Mouse (Mus musculus): ENCODE results near the gene Tssk1. TPM values are rescaled to one million over a fixed set of nuclear protein-coding genes. Genes with fewer than 3 reads are reported as not detected.

The Tssk1 gene
- polyA plus RNA-seq, 1 experiment from 2014 or later, result 0.08 TPM

DNA sequence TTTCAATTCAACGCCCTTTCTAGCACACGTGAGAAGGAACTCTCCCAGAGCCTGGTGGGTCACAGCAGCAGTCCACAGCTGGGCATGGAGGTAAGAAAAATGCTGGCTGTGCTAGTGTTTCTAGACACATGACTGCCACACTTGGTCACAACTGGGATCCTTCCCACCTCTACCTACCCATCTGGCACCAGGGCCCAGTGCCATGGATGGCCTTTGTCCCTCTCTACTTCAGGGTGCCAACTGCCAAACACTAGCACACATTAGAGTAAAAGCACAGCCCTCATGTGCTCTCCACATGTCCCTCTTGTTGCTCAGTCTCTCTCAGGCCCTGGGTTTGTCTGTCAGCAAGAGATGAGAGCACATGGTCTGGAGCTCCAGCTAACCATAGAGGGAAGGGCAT, 35.6 kb downstream of the Tssk1 start:
- WGBS, result 59% methylated on average over 2 of the region's 2 CpGs

DNA sequence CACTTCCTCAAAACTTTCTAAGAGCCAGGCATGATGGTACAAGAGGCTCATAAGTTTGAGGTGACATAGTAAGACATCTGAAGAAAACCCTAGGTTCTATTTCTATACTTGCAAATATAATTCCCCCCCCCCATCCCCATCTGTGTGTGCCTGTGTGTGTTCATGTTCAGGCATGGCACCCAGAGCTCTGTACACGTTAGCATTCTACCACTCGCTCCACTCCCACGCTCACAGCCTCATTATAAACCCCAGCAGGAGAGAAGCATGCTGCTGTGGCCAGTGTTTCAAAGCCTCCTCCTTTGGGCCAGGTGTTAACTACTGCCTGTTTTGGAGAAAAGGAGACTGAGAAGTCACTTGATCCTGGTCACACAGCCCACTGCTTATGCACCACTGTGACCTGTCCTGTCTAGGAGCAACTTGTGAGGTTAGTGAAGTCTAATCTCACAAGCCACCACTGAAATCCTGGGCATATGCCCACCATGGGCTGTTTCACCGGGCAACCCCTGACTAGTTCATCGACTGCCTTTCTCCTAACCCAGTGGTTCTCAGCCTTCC, 38.0 kb downstream of the Tssk1 start:
- H3K27me3 ChIP-seq (ENCODE audit: control insufficient read depth, insufficient read depth, low read length), result no peaks in the 10 kb centered on the region
- no peak overlapping the region for H3K9ac ChIP-seq (replicated peaks; ENCODE audit: low read depth, low read length)
- H3K4me2 ChIP-seq (ENCODE audit: low read depth, low read length), result no peak overlapping the region
- H3K9me3 ChIP-seq (ENCODE audit: control insufficient read depth, low read length), result no peaks in the 10 kb centered on the region
- WGBS, result 79% methylated on average over 5 of the region's 5 CpGs
- no peaks in the 10 kb centered on the region for H3K36me3 ChIP-seq (ENCODE audit: control insufficient read depth, insufficient read depth, low read length)
- H3K4me3 ChIP-seq (ENCODE audit: low read depth, low read length), result no peak overlapping the region
- peaks cover 2% of the 10 kb centered on the region for H3K4me1 ChIP-seq (ENCODE audit: control insufficient read depth, insufficient read depth, low read length)
- no peak overlapping the region for H3K27ac ChIP-seq (ENCODE audit: low read depth, low read length)
- no peak for ATAC-seq (ENCODE audit: low read depth)

More for the DNA sequence above, 35.6 kb downstream of the Tssk1 start:
- Histone ChIP-seq H3K9ac (replicated peaks; ENCODE audit: low read depth, low read length) (no peak overlapping the region), H3K9me3 (ENCODE audit: control insufficient read depth, low read length) (no peaks in the 10 kb centered on the region), H3K36me3 (ENCODE audit: control insufficient read depth, insufficient read depth, low read length) (peaks cover 11% of the 10 kb centered on the region), H3K4me3 (ENCODE audit: low read depth, low read length) (no peak overlapping the region), H3K4me1 (ENCODE audit: control insufficient read depth, insufficient read depth, low read length) (peaks cover 12% of the 10 kb centered on the region), H3K4me2 (ENCODE audit: low read depth, low read length) (no peak overlapping the region), H3K27ac (ENCODE audit: low read depth, low read length) (no peak overlapping the region), H3K27me3 (ENCODE audit: control insufficient read depth, insufficient read depth, low read length) (no peaks in the 10 kb centered on the region)
- ATAC-seq (ENCODE audit: low read depth), result no peak

DNA sequence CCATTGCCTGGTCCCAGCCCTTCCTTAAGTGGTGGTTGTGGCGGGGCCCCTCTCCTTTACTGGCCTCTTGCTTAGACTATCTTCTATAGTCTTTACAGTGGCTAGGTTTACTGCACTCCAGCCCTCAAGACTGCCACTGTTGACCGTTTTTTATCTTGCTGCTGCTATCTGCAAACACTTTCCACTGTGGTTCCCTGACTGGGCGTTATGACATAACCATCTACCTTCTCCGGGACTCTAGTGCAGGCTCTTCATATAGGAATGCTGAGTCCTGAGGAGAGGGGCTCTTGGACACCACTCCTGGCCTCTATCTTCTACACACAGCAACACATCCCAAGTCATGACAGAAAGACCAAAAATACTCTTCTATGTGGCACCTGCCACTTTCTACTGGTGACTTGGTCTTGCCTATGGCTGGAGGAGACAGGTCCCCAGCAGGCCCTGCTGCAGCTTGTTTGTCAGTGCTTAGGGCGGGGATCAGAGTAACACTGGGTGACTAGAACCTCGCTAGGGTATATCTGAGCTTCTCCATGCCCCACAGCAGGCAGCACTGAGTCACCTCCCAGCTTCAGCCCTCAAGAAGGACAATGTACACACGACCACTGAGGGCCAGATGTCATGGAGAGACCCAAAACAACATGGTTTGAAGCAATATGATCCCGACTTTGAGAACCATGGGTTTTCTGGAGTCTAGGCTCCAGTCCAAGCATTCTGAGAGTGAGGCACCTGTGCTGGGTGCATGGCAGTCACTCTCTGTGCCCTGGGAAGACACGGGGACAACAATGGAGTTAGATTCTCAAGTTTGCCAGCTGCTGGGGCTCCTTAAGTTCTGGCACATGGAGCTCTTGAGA, 39.8 kb downstream of the Tssk1 start:
- Histone ChIP-seq H3K27me3 (ENCODE audit: control insufficient read depth, insufficient read depth, low read length) (no peaks in the 10 kb centered on the region), H3K4me2 (ENCODE audit: low read depth, low read length) (no peak overlapping the region), H3K27ac (ENCODE audit: low read depth, low read length) (no peak overlapping the region), H3K9me3 (ENCODE audit: control insufficient read depth, low read length) (no peaks in the 10 kb centered on the region), H3K36me3 (ENCODE audit: control insufficient read depth, insufficient read depth, low read length) (no peaks in the 10 kb centered on the region), H3K4me1 (ENCODE audit: control insufficient read depth, insufficient read depth, low read length) (no peaks in the 10 kb centered on the region), H3K9ac (replicated peaks; ENCODE audit: low read depth, low read length) (no peak overlapping the region), H3K4me3 (ENCODE audit: low read depth, low read length) (no peak overlapping the region)
- no peak for ATAC-seq (ENCODE audit: low read depth)
- 70% methylated on average over 9 of the region's 9 CpGs for WGBS

DNA sequence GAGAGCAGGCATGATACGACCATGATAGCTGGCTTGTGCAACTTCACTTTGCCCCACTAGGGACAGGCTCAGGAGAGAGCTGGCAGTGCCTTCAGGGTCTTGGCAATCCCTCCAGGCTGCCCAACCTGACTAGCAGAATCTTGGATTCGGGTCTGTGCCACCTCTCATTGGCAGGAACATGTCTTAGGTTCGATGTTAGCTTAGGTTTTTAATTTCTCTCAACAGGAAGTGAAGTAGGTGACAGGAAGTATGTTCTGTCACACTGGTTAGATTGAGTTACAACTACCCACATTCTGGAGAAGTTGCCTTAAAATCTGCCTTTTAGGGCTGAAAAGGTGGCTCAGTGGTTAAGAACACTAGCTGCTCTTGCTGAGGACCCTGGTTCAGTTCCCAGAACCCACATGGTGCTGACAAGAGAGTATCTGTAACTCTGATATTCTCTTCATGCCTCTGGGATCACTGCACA, 40.5 kb downstream of the Tssk1 start:
- no peaks in the 10 kb centered on the region for H3K36me3 ChIP-seq (ENCODE audit: control insufficient read depth, insufficient read depth, low read length)
- ATAC-seq (ENCODE audit: low read depth), result no peak
- H3K27ac ChIP-seq (ENCODE audit: low read depth, low read length), result no peak overlapping the region

GRCm38 (mm10) chr16:17936776-17937175, 42.8 kb downstream of the Tssk1 start:
- Histone ChIP-seq H3K4me2 (ENCODE audit: low read depth, low read length) (no peak overlapping the region), H3K9ac (replicated peaks; ENCODE audit: low read depth, low read length) (no peak overlapping the region), H3K27me3 (ENCODE audit: control insufficient read depth, insufficient read depth, low read length) (no peaks in the 10 kb centered on the region), H3K27ac (ENCODE audit: low read depth, low read length) (no peak overlapping the region), H3K4me3 (ENCODE audit: low read depth, low read length) (no peak overlapping the region), H3K36me3 (ENCODE audit: control insufficient read depth, insufficient read depth, low read length) (no peaks in the 10 kb centered on the region), H3K4me1 (ENCODE audit: control insufficient read depth, insufficient read depth, low read length) (no peaks in the 10 kb centered on the region), H3K9me3 (ENCODE audit: control insufficient read depth, low read length) (no peaks in the 10 kb centered on the region)
- 83% methylated on average over 10 of the region's 10 CpGs for WGBS
- no peak for ATAC-seq (ENCODE audit: low read depth)

More for the DNA sequence above, 40.5 kb downstream of the Tssk1 start:
- no peak overlapping the region for H3K4me2 ChIP-seq (ENCODE audit: low read depth, low read length)
- no peak overlapping the region for H3K4me3 ChIP-seq (ENCODE audit: low read depth, low read length)
- H3K9ac ChIP-seq (replicated peaks; ENCODE audit: low read depth, low read length), result no peak overlapping the region
- no peaks in the 10 kb centered on the region for H3K9me3 ChIP-seq (ENCODE audit: control insufficient read depth, low read length)
- H3K4me1 ChIP-seq (ENCODE audit: control insufficient read depth, insufficient read depth, low read length), result no peaks in the 10 kb centered on the region
- WGBS, result 73% methylated on average over 3 of the region's 3 CpGs
- H3K27me3 ChIP-seq (ENCODE audit: control insufficient read depth, insufficient read depth, low read length), result no peaks in the 10 kb centered on the region

DNA sequence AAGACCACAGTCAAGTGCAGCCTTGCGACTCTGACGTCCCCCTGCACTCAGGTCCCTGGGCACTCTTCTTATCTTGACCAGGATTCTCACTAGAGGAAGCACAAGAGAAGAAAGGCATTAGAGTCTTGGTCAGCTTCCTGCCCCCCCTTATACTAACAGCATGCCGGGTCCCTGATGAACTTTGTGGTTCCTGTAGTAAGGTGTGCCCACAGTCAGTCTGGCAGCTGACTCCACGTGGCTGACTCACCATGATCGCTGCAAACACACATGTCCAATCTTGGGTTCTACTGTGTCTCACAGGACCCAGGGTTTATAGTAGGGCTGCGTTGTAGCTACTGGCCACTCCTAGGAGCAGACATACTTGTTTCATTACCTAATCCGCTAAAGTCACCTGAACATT, 44.2 kb downstream of the Tssk1 start:
- ATAC-seq (ENCODE audit: low read depth), result no peak
- WGBS, result 84% methylated on average over 7 of the region's 7 CpGs
- H3K27me3 ChIP-seq (ENCODE audit: control insufficient read depth, insufficient read depth, low read length), result no peaks in the 10 kb centered on the region

DNA sequence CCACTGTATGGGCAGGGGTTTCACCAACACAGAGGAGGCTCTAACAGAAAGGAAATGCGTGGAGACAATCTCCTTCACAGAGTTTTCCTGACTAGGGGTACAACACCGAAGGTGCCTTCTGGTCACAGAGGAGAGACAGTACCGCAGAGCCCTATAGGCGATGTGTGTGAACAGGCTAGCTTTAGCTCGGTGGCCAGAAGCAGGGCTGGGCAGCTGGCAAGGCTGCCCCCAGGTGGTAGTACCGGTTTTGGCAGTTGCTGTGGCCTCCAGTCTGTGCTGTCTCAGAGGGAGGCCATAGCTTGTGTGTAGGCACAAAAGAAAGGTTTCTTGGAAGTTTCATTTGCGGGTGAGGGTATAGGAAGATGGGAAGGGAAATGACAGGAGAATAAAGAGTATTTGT, 44.8 kb downstream of the Tssk1 start:
- H3K4me1 ChIP-seq (ENCODE audit: control insufficient read depth, insufficient read depth, low read length), result no peaks in the 10 kb centered on the region
- no peak overlapping the region for H3K4me2 ChIP-seq (ENCODE audit: low read depth, low read length)
- no peaks in the 10 kb centered on the region for H3K9me3 ChIP-seq (ENCODE audit: control insufficient read depth, low read length)
- no peak overlapping the region for H3K9ac ChIP-seq (replicated peaks; ENCODE audit: low read depth, low read length)
- no peaks in the 10 kb centered on the region for H3K27me3 ChIP-seq (ENCODE audit: control insufficient read depth, insufficient read depth, low read length)
- H3K36me3 ChIP-seq (ENCODE audit: control insufficient read depth, insufficient read depth, low read length), result no peaks in the 10 kb centered on the region
- H3K27ac ChIP-seq (ENCODE audit: low read depth, low read length), result no peak overlapping the region
- 12% methylated on average over 7 of the region's 7 CpGs for WGBS
- H3K4me3 ChIP-seq (ENCODE audit: low read depth, low read length), result no peak overlapping the region
- ATAC-seq (ENCODE audit: low read depth), result peak; percentile 75; the same call in 1 of the 2 replicates

More for the DNA sequence above, 44.2 kb downstream of the Tssk1 start:
- H3K4me2 ChIP-seq (ENCODE audit: low read depth, low read length), result no peak overlapping the region
- no peak overlapping the region for H3K27ac ChIP-seq (ENCODE audit: low read depth, low read length)
- H3K4me3 ChIP-seq (ENCODE audit: low read depth, low read length), result no peak overlapping the region
- no peaks in the 10 kb centered on the region for H3K36me3 ChIP-seq (ENCODE audit: control insufficient read depth, insufficient read depth, low read length)
- no peaks in the 10 kb centered on the region for H3K4me1 ChIP-seq (ENCODE audit: control insufficient read depth, insufficient read depth, low read length)
- no peak overlapping the region for H3K9ac ChIP-seq (replicated peaks; ENCODE audit: low read depth, low read length)
- no peaks in the 10 kb centered on the region for H3K9me3 ChIP-seq (ENCODE audit: control insufficient read depth, low read length)

DNA sequence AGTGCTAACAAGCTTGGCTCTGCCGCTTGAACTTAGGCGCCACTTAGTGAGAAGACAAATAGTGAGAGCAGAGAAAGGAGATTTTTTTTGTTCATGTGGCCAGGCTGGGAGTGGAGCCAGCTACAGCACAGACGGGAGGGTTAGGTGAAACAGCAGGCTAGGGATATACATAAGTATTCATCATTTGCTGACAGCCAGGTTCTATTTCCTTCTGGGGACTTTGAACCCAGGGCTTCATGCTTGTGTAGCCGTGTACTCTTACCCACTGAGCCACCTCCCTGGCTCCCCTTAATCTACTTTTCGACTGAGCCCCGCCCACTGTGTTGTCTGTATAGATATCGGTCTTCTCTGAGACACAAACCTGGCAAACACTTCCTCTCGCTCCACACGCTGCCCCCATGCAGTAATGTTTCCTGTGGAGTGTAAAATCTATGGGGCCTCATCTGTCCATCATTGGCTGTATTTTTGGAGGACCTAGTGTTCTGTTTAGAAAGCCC, 45.3 kb downstream of the Tssk1 start:
- Histone ChIP-seq H3K36me3 (ENCODE audit: control insufficient read depth, insufficient read depth, low read length) (no peaks in the 10 kb centered on the region), H3K9ac (replicated peaks; ENCODE audit: low read depth, low read length) (no peak overlapping the region), H3K4me3 (ENCODE audit: low read depth, low read length) (no peak overlapping the region), H3K4me2 (ENCODE audit: low read depth, low read length) (no peak overlapping the region), H3K9me3 (ENCODE audit: control insufficient read depth, low read length) (no peaks in the 10 kb centered on the region), H3K27me3 (ENCODE audit: control insufficient read depth, insufficient read depth, low read length) (no peaks in the 10 kb centered on the region), H3K27ac (ENCODE audit: low read depth, low read length) (no peak overlapping the region), H3K4me1 (ENCODE audit: control insufficient read depth, insufficient read depth, low read length) (no peaks in the 10 kb centered on the region)
- ATAC-seq (ENCODE audit: low read depth), result 0 out of 2 replicates have a peak, but pooled peaks have one; percentile 11
- WGBS, result 62% methylated on average over 9 of the region's 9 CpGs

DNA sequence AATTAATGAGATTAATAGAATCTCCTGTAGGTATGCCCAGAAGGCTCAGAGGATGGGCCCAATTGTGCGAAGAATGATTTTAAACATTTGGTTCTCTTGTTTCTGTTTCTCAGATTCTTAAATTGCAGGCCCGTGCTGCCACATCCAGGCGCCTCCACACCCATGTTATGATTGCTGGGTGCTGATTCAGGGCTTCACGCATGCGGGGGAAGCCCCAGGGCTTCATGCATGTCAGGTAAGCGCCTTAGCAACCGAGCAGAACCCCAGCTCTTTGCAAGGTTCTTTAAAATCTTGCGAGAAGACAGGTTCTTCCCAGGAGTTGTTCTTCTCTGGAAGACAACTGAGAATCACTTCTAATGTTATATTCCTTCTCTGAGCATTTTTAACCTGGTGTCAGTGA, 49.4 kb downstream of the Tssk1 start:
- WGBS, result 67% methylated on average over 8 of the region's 8 CpGs
- Histone ChIP-seq H3K27me3 (ENCODE audit: control insufficient read depth, insufficient read depth, low read length) (no peaks in the 10 kb centered on the region), H3K36me3 (ENCODE audit: control insufficient read depth, insufficient read depth, low read length) (no peaks in the 10 kb centered on the region), H3K27ac (ENCODE audit: low read depth, low read length) (no peak overlapping the region), H3K9ac (replicated peaks; ENCODE audit: low read depth, low read length) (no peak overlapping the region), H3K4me2 (ENCODE audit: low read depth, low read length) (no peak overlapping the region), H3K9me3 (ENCODE audit: control insufficient read depth, low read length) (no peaks in the 10 kb centered on the region), H3K4me3 (ENCODE audit: low read depth, low read length) (no peak overlapping the region), H3K4me1 (ENCODE audit: control insufficient read depth, insufficient read depth, low read length) (no peaks in the 10 kb centered on the region)
- ATAC-seq (ENCODE audit: low read depth), result no peak

Measured in neural tube, embryonic 14.5 days (tissue).